Mouse (Mus musculus): ENCODE measurements at regions not wholly inside any gene's neighbourhood (a gene's known extent, or its start where the extent isn't known, plus 50 kb on each side); places are given as distances from the start of the nearest gene placed in this dataset.

GRCm38 (mm10) chr17:48592457-48592856 lies 137.8 kb downstream of the Unc5cl start:
- H3K27me3 ChIP-seq (ENCODE audit: low read depth, poor library complexity, severe bottlenecking): no peaks in the 10 kb centered on the region
- no peak overlapping the region for H3K4me3 ChIP-seq
- H3K36me3 ChIP-seq: no peaks in the 10 kb centered on the region
- DNase-seq (ENCODE audit: low spot score): no peak
- H3K9me3 ChIP-seq (replicated peaks): no peaks in the 10 kb centered on the region
- no peak overlapping the region for H3K27ac ChIP-seq
- 77% methylated on average over 1 of the region's 1 CpGs for WGBS
- H3K4me1 ChIP-seq: no peaks in the 10 kb centered on the region

GRCm38 (mm10) chr17:48595418-48595963 lies 140.8 kb downstream of the Unc5cl start:
- Histone ChIP-seq H3K27ac (no peak overlapping the region), H3K4me1 (0 out of 2 replicates have a peak, but pooled peaks cover 6% of the 10 kb centered on the region)
- 75% methylated on average over 10 of the region's 10 CpGs for WGBS

GRCm38 (mm10) chr17:48596406-48596805 lies 141.7 kb downstream of the Unc5cl start:
- Histone ChIP-seq H3K4me3 (no peak overlapping the region), H3K4me1 (0 out of 2 replicates have a peak, but pooled peaks cover 6% of the 10 kb centered on the region)

More at GRCm38 (mm10) chr17:48595418-48595963, 140.8 kb downstream of the Unc5cl start:
- no peak overlapping the region for H3K4me3 ChIP-seq
- H3K27me3 ChIP-seq (ENCODE audit: low read depth, poor library complexity, severe bottlenecking): no peaks in the 10 kb centered on the region
- DNase-seq (ENCODE audit: low spot score): no peak
- no peaks in the 10 kb centered on the region for H3K9me3 ChIP-seq (replicated peaks)
- no peaks in the 10 kb centered on the region for H3K36me3 ChIP-seq

GRCm38 (mm10) chr17:48597301-48597700 lies 142.6 kb downstream of the Unc5cl start:
- Histone ChIP-seq H3K27me3 (ENCODE audit: low read depth, poor library complexity, severe bottlenecking) (no peaks in the 10 kb centered on the region), H3K9me3 (replicated peaks) (no peaks in the 10 kb centered on the region), H3K4me3 (no peak overlapping the region), H3K4me1 (0 out of 2 replicates have a peak, but pooled peaks cover 6% of the 10 kb centered on the region), H3K27ac (no peak overlapping the region), H3K36me3 (no peaks in the 10 kb centered on the region)
- WGBS: 100% methylated on average over 1 of the region's 1 CpGs
- no peak for DNase-seq (ENCODE audit: low spot score)

More at GRCm38 (mm10) chr17:48596406-48596805, 141.7 kb downstream of the Unc5cl start:
- H3K9me3 ChIP-seq (replicated peaks): no peaks in the 10 kb centered on the region
- no peak overlapping the region for H3K27ac ChIP-seq
- no peak for DNase-seq (ENCODE audit: low spot score)
- WGBS: 85% methylated on average over 3 of the region's 3 CpGs
- H3K27me3 ChIP-seq (ENCODE audit: low read depth, poor library complexity, severe bottlenecking): no peaks in the 10 kb centered on the region
- H3K36me3 ChIP-seq: no peaks in the 10 kb centered on the region

- WGBS: 82% methylated on average over 16 of the region's 16 CpGs
- no peak for DNase-seq (ENCODE audit: low spot score)
Observed at GRCm38 (mm10) chr17:48598471-48599141, 143.9 kb downstream of the Unc5cl start.

GRCm38 (mm10) chr17:48600176-48600575 lies 145.5 kb downstream of the Unc5cl start:
- H3K27ac ChIP-seq: no peak overlapping the region

More at GRCm38 (mm10) chr17:48598471-48599141, 143.9 kb downstream of the Unc5cl start:
- Histone ChIP-seq H3K4me1 (0 out of 2 replicates have a peak, but pooled peaks cover 11% of the 10 kb centered on the region), H3K27ac (no peak overlapping the region), H3K9me3 (replicated peaks) (no peaks in the 10 kb centered on the region), H3K27me3 (ENCODE audit: low read depth, poor library complexity, severe bottlenecking) (no peaks in the 10 kb centered on the region), H3K4me3 (no peak overlapping the region), H3K36me3 (no peaks in the 10 kb centered on the region)

GRCm38 (mm10) chr17:48602554-48602953 lies 147.9 kb downstream of the Unc5cl start:
- WGBS: 11% methylated on average over 6 of the region's 6 CpGs
- Histone ChIP-seq H3K36me3 (no peaks in the 10 kb centered on the region), H3K27ac (no peak overlapping the region), H3K4me3 (no peak overlapping the region), H3K9me3 (replicated peaks) (no peaks in the 10 kb centered on the region), H3K4me1 (0 out of 2 replicates have a peak, but pooled peaks cover 11% of the 10 kb centered on the region), H3K27me3 (ENCODE audit: low read depth, poor library complexity, severe bottlenecking) (no peaks in the 10 kb centered on the region)
- peak; percentile 66 for DNase-seq (ENCODE audit: low spot score)

More at GRCm38 (mm10) chr17:48600176-48600575, 145.5 kb downstream of the Unc5cl start:
- Histone ChIP-seq H3K9me3 (replicated peaks) (no peaks in the 10 kb centered on the region), H3K27me3 (ENCODE audit: low read depth, poor library complexity, severe bottlenecking) (no peaks in the 10 kb centered on the region), H3K36me3 (no peaks in the 10 kb centered on the region), H3K4me3 (no peak overlapping the region), H3K4me1 (0 out of 2 replicates have a peak, but pooled peaks cover 11% of the 10 kb centered on the region)
- WGBS: 79% methylated on average over 6 of the region's 6 CpGs
- no peak for DNase-seq (ENCODE audit: low spot score)

GRCm38 (mm10) chr17:48606767-48607166 lies 152.1 kb downstream of the Unc5cl start:
- no peaks in the 10 kb centered on the region for H3K36me3 ChIP-seq
- no peak for DNase-seq (ENCODE audit: low spot score)
- H3K9me3 ChIP-seq (replicated peaks): no peaks in the 10 kb centered on the region
- 92% methylated on average over 4 of the region's 4 CpGs for WGBS
- no peak overlapping the region for H3K4me3 ChIP-seq
- 0 out of 2 replicates have a peak, but pooled peaks cover 5% of the 10 kb centered on the region for H3K4me1 ChIP-seq
- no peaks in the 10 kb centered on the region for H3K27me3 ChIP-seq (ENCODE audit: low read depth, poor library complexity, severe bottlenecking)
- no peak overlapping the region for H3K27ac ChIP-seq

GRCm38 (mm10) chr17:48608315-48608714 lies 153.6 kb downstream of the Unc5cl start:
- DNase-seq (ENCODE audit: low spot score): no peak
- Histone ChIP-seq H3K4me1 (0 out of 2 replicates have a peak, but pooled peaks cover 8% of the 10 kb centered on the region), H3K27me3 (ENCODE audit: low read depth, poor library complexity, severe bottlenecking) (no peaks in the 10 kb centered on the region), H3K4me3 (no peak overlapping the region), H3K27ac (no peak overlapping the region), H3K36me3 (no peaks in the 10 kb centered on the region), H3K9me3 (replicated peaks) (no peaks in the 10 kb centered on the region)
- 81% methylated on average over 3 of the region's 3 CpGs for WGBS

- H3K27me3 ChIP-seq (ENCODE audit: low read depth, poor library complexity, severe bottlenecking): no peaks in the 10 kb centered on the region
- 0 out of 2 replicates have a peak, but pooled peaks cover 8% of the 10 kb centered on the region for H3K4me1 ChIP-seq
- DNase-seq (ENCODE audit: low spot score): no peak
- no peak overlapping the region for H3K4me3 ChIP-seq
- H3K9me3 ChIP-seq (replicated peaks): peaks cover 2% of the 10 kb centered on the region; the same call in 1 of the 2 replicates
- 92% methylated on average over 10 of the region's 10 CpGs for WGBS
- no peak overlapping the region for H3K27ac ChIP-seq
- no peaks in the 10 kb centered on the region for H3K36me3 ChIP-seq
Observed at GRCm38 (mm10) chr17:48610107-48610506, 155.4 kb downstream of the Unc5cl start.

GRCm38 (mm10) chr17:48610806-48611205 lies 156.1 kb downstream of the Unc5cl start:
- H3K27me3 ChIP-seq (ENCODE audit: low read depth, poor library complexity, severe bottlenecking): no peaks in the 10 kb centered on the region
- H3K36me3 ChIP-seq: no peaks in the 10 kb centered on the region
- H3K4me1 ChIP-seq: 0 out of 2 replicates have a peak, but pooled peaks cover 8% of the 10 kb centered on the region
- DNase-seq (ENCODE audit: low spot score): no peak
- H3K27ac ChIP-seq: no peak overlapping the region
- 89% methylated on average over 8 of the region's 8 CpGs for WGBS
- H3K4me3 ChIP-seq: no peak overlapping the region
- H3K9me3 ChIP-seq (replicated peaks): peaks cover 2% of the 10 kb centered on the region; the same call in 1 of the 2 replicates

- no peak for DNase-seq (ENCODE audit: low spot score)
- WGBS: 94% methylated on average over 5 of the region's 5 CpGs
- no peaks in the 10 kb centered on the region for H3K36me3 ChIP-seq
- H3K27ac ChIP-seq: no peak overlapping the region
- no peak overlapping the region for H3K4me3 ChIP-seq
- H3K27me3 ChIP-seq (ENCODE audit: low read depth, poor library complexity, severe bottlenecking): no peaks in the 10 kb centered on the region
- H3K4me1 ChIP-seq: 0 out of 2 replicates have a peak, but pooled peaks cover 8% of the 10 kb centered on the region
- H3K9me3 ChIP-seq (replicated peaks): peaks cover 2% of the 10 kb centered on the region; the same call in 1 of the 2 replicates
Observed at GRCm38 (mm10) chr17:48613491-48613890, 158.8 kb downstream of the Unc5cl start.

GRCm38 (mm10) chr17:48615248-48615647 lies 160.5 kb downstream of the Unc5cl start:
- 45% methylated on average over 3 of the region's 3 CpGs for WGBS
- Histone ChIP-seq H3K9me3 (replicated peaks) (peaks cover 2% of the 10 kb centered on the region; the same call in 1 of the 2 replicates), H3K4me1 (0 out of 2 replicates have a peak, but pooled peaks cover 8% of the 10 kb centered on the region), H3K27me3 (ENCODE audit: low read depth, poor library complexity, severe bottlenecking) (no peaks in the 10 kb centered on the region), H3K27ac (no peak overlapping the region), H3K4me3 (no peak overlapping the region), H3K36me3 (no peaks in the 10 kb centered on the region)
- no peak for DNase-seq (ENCODE audit: low spot score)
